Mouse (Mus musculus) lung, postnatal 4 days (tissue): ENCODE measurements around the gene Crebrf.

Source experiments
- DNase-seq, 2 experiments: peaks; one replicate each; pipeline ENCODE4 v3.0.0; 2021

The Crebrf gene

GRCm38 (mm10) chr17:26779471-26779870 is 64.0 kb downstream of the Crebrf start:
- no peak for DNase-seq

GRCm38 (mm10) chr17:26780750-26781571 is 65.5 kb downstream of the Crebrf start, which contains the start of gene Bnip1:
Gene Bnip1 (plus strand): TSS chr17:26781066.
- DNase-seq = peak; percentile 85

GRCm38 (mm10) chr17:26781610-26782043 is 66.2 kb downstream of the Crebrf start:
- DNase-seq = no peak

- DNase-seq = no peak
Observed at GRCm38 (mm10) chr17:26784525-26784924, 69.1 kb downstream of the Crebrf start.

- DNase-seq = no peak
Observed at GRCm38 (mm10) chr17:26786586-26786985, 71.1 kb downstream of the Crebrf start.

- DNase-seq = no peak
Observed at GRCm38 (mm10) chr17:26788986-26789385, 73.5 kb downstream of the Crebrf start.

- no peak for DNase-seq
Observed at GRCm38 (mm10) chr17:26789460-26790268, 74.2 kb downstream of the Crebrf start.

GRCm38 (mm10) chr17:26790269-26791214 is 75.1 kb downstream of the Crebrf start:
- DNase-seq = no peak

GRCm38 (mm10) chr17:26791580-26791979 is 76.1 kb downstream of the Crebrf start:
- DNase-seq = no peak

- DNase-seq = no peak
Observed at GRCm38 (mm10) chr17:26792096-26792495, 76.6 kb downstream of the Crebrf start.

GRCm38 (mm10) chr17:26793068-26793765 is 77.8 kb downstream of the Crebrf start:
- no peak for DNase-seq

GRCm38 (mm10) chr17:26794744-26795143 is 79.3 kb downstream of the Crebrf start:
- peak; percentile 52 to 74 for DNase-seq

- DNase-seq = no peak
Observed at GRCm38 (mm10) chr17:26795386-26795785, 79.9 kb downstream of the Crebrf start.

- DNase-seq = no peak
Observed at GRCm38 (mm10) chr17:26797379-26798128, 82.1 kb downstream of the Crebrf start.

GRCm38 (mm10) chr17:26802886-26803285 is 87.4 kb downstream of the Crebrf start:
- no peak for DNase-seq

GRCm38 (mm10) chr17:26812607-26813006 is 97.2 kb downstream of the Crebrf start:
- DNase-seq = no peak

GRCm38 (mm10) chr17:26813497-26813896 is 98.0 kb downstream of the Crebrf start:
- no peak for DNase-seq

- DNase-seq = no peak
Observed at GRCm38 (mm10) chr17:26816810-26817209, 101.4 kb downstream of the Crebrf start.

GRCm38 (mm10) chr17:26817776-26818175 is 102.3 kb downstream of the Crebrf start:
- no peak for DNase-seq

GRCm38 (mm10) chr17:26826131-26826530 is 110.7 kb downstream of the Crebrf start:
- no peak for DNase-seq
